Mouse (Mus musculus) heart, adult 2 months (tissue): ENCODE measurements at regions not wholly inside any gene's neighbourhood (a gene's known extent, or its start where the extent isn't known, plus 50 kb on each side); places are given as distances from the start of the nearest gene placed in this dataset.

Source experiments
- CTCF ChIP-seq: fragments of 200-600 bp; IDR thresholded peaks from 2 replicates; pipeline ENCODE4 v1.8.1; 2022; ENCODE audit warnings: antibody characterized with exemption, mild to moderate bottlenecking, moderate library complexity
- POLR2A ChIP-seq: fragments of 200-500 bp; IDR thresholded peaks from 2 replicates; pipeline ENCODE4 v1.6.1; 2011; ENCODE audit warnings: mild to moderate bottlenecking, low read depth, low read length, control low read depth; ENCODE audit not compliant: insufficient read depth

- no peak for TF ChIP-seq POLR2A
- no peak for TF ChIP-seq CTCF
Observed at GRCm38 (mm10) chr10:15395295-15395694, 677.3 kb upstream of the Gje1 start.
